Mouse (Mus musculus) hindbrain, embryonic 14.5 days (tissue): Measurements from ENCODE around the gene Add2. TPM values are rescaled to one million over a fixed set of nuclear protein-coding genes. Genes with fewer than 3 reads are reported as not detected.
"Not testable (repeated sequence)": the region's sequence is repeated elsewhere in the genome, so short reads cannot be mapped to it uniquely, and the experiment has no call there.

ENCODE experiments used
- ATAC-seq: fragments of 200-750 bp; cut with Nextera tagmentation; 2 replicates; pipeline ENCODE4 v1.8.0; 2017; ENCODE audit warnings: moderate number of reproducible peaks, mild to moderate bottlenecking, moderate TSS enrichment, moderate library complexity; ENCODE audit not compliant: low FRiP score
- DNase-seq: peaks from one replicate; pipeline ENCODE4 v3.0.0-alpha.2; 2015; ENCODE audit warnings: low spot score
- H3K27ac ChIP-seq: fragments of 300-500 bp; sonication (generic); 2 replicates; pipeline ENCODE4 v1.5.1; 2014; ENCODE audit warnings: mild to moderate bottlenecking, moderate library complexity
- H3K27me3 ChIP-seq: fragments of 300-500 bp; sonication (generic); 2 replicates; pipeline ENCODE4 v1.6.1; 2014; ENCODE audit warnings: mild to moderate bottlenecking, low read length, mixed read lengths; ENCODE audit not compliant: control insufficient read depth, insufficient read depth
- H3K36me3 ChIP-seq: fragments of 300-500 bp; sonication (generic); replicated peaks from 2 replicates; pipeline ENCODE4 v1.6.1; 2014; ENCODE audit not compliant: control insufficient read depth, insufficient read depth
- H3K4me1 ChIP-seq: fragments of 300-500 bp; sonication (generic); replicated peaks from 2 replicates; pipeline ENCODE4 v1.6.1; 2014; ENCODE audit warnings: antibody characterized with exemption, low read length, mixed read lengths; ENCODE audit not compliant: control insufficient read depth, insufficient read depth
- H3K4me2 ChIP-seq: fragments of 300-500 bp; sonication (generic); replicated peaks from 2 replicates; pipeline ENCODE4 v1.6.1; 2014; ENCODE audit warnings: mild to moderate bottlenecking, moderate library complexity
- H3K4me3 ChIP-seq: fragments of 300-500 bp; sonication (generic); replicated peaks from 2 replicates; pipeline ENCODE4 v1.5.1; 2014; ENCODE audit warnings: mild to moderate bottlenecking, low read length
- H3K9ac ChIP-seq: fragments of 300-500 bp; sonication (generic); 2 replicates; pipeline ENCODE4 v1.6.1; 2014
- H3K9me3 ChIP-seq: fragments of 300-500 bp; sonication (generic); 2 replicates; pipeline ENCODE4 v1.6.1; 2016; ENCODE audit warnings: low read length; ENCODE audit not compliant: control insufficient read depth
- WGBS: fragments of 180-500 bp; shearing (Covaris S2); extraction: QIAGEN DNeasy Blood & Tissue Kit; methylation state at CpG from one replicate; pipeline ENCODE4 v1.1.7; 2014; 5-methylcytosine and 5-hydroxymethylcytosine counted together
- polyA plus RNA-seq: library from polyadenylated mRNA; unstranded; fragments of >200 nt; fragmentation: Nextera tagmentation; extraction: Ambion mirVana; gene quantifications from 2 replicates; pipeline ENCODE4 v1.2.1, GENCODE M21; 2014

Add2 gene
- 102 and 111 TPM in 2 replicates for polyA plus RNA-seq

DNA sequence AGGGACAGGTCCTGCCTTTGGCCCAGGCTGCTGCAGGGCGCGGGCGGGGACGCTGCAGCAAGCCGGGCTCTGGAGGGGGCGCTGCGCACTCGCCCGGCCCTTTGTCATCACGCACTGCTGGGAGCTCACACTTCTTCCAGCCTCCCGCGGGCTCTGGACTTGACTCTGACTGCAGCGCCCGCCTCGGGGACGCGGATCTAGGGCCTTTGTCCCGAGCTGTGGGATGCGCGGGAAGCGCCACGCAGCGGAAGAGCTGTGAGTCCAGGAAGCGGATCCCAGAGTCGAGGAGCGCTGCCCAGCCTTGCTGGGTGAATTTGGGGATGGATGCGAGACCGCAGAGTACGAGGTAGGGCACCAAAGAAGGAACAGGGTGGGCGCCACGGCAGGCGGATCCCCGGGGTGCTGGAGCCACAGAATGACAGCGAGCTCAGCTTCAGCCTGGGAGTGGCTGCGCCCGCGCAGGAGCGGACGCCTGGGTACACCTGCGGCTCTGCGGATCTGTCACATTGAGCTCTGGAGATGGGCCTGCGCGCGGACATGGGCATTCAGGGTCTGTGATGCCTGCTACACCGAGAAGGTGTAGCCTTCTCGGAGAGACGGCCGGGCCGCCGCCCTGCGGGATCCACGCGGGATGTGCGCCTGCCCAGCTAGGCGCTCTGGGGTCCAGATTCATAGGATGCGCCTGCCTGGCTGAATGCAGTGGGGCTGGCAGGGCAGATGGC, at the start of gene Add2:
Gene Add2 (plus strand): TSS at position 81 of the 722 bp plus-strand sequence.
- no peaks in the 10 kb centered on the region; the same call in none of the 2 replicates for H3K36me3 ChIP-seq
- H3K27me3 ChIP-seq: no peaks in the 10 kb centered on the region
- H3K4me3 ChIP-seq: peak within 1 kb of the TSS; percentile 65
- DNase-seq (peak; percentile 73), ATAC-seq (peak; percentile 90)
- peaks cover 38% of the 10 kb centered on the region for H3K4me1 ChIP-seq
- WGBS: under 1% methylated on average over 54 of the region's 56 CpGs
- H3K27ac ChIP-seq: peak within 1 kb of the TSS; percentile 94
- H3K9ac ChIP-seq: peak within 1 kb of the TSS; percentile 94
- H3K4me2 ChIP-seq: peak within 1 kb of the TSS; percentile 75
- H3K9me3 ChIP-seq: no peaks in the 10 kb centered on the region

DNA sequence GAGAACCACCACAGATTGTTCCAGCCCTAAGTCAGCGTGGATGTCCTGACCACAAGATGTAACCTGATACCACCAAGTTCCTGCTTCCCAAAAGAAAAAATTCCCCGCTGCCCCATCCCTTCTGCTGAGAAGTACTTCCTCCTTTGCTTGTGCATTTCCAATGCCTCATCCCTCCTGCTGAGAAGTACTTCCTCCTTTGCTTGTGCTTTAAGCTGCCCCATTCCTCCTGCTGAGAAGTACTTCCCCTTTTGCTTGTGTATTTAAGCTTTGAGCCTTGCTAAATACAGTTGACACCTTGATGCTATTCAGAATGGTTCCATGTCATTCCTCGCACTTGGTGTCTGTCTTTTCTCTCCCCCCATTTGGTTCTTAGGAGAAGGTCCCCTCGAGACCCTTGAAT, 49.7 kb upstream of the Add2 start:
- 88% methylated on average over 4 of the region's 4 CpGs for WGBS
- H3K4me2 ChIP-seq, H3K4me3 ChIP-seq, H3K27ac ChIP-seq, H3K4me1 ChIP-seq, DNase-seq, H3K9ac ChIP-seq, H3K9me3 ChIP-seq, H3K27me3 ChIP-seq, ATAC-seq, H3K36me3 ChIP-seq: not testable (repeated sequence)

DNA sequence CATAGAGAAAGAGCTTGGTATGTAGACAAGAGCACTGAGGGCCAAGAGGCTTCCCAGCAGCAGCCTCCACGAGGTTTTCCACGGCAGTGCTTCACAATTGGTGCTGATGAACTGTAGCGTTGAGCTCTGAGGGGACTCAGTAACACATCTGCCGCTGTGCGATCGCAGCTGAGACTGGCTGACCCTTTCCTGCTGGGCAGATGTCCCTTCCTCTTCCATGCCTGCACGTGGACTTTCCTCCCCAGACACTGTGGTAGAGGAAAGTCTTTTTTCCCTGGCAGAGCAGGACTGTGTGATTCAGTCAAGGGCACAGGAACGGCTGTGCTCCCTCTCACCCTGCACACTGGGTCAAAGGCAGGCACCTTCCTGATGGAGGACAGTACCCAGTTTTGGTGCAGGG, 44.1 kb upstream of the Add2 start:
- Histone ChIP-seq H3K27ac (no peak overlapping the region), H3K9me3 (no peaks in the 10 kb centered on the region), H3K9ac (no peak overlapping the region), H3K27me3 (no peaks in the 10 kb centered on the region), H3K36me3 (no peaks in the 10 kb centered on the region), H3K4me1 (no peaks in the 10 kb centered on the region), H3K4me3 (no peak overlapping the region), H3K4me2 (no peak overlapping the region)
- 72% methylated on average over 8 of the region's 8 CpGs for WGBS
- no peak for DNase-seq
- no peak for ATAC-seq

DNA sequence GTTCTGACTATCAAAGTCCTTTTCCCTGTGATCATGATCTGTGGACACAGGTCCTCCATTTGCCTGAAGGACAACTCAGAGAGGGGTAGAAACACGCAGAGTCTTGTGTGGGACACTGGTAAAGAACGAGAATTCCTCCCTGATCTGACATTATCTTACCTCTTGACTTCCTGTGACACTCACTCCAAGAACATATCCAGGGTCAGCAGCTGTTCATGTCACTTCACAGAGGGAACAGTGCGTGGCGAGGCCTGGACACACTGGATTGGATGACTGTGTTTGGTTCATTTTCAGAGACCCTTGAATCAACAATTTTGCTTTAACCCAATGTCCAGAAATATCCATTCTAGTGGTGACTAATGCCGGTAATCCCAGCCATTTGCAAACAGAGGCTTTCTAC, 38.9 kb upstream of the Add2 start:
- H3K4me2 ChIP-seq, H3K9me3 ChIP-seq, H3K4me3 ChIP-seq, H3K4me1 ChIP-seq, H3K27me3 ChIP-seq, H3K36me3 ChIP-seq, DNase-seq, H3K9ac ChIP-seq, ATAC-seq, H3K27ac ChIP-seq: not testable (repeated sequence)
- WGBS: 92% methylated on average over 5 of the region's 5 CpGs

DNA sequence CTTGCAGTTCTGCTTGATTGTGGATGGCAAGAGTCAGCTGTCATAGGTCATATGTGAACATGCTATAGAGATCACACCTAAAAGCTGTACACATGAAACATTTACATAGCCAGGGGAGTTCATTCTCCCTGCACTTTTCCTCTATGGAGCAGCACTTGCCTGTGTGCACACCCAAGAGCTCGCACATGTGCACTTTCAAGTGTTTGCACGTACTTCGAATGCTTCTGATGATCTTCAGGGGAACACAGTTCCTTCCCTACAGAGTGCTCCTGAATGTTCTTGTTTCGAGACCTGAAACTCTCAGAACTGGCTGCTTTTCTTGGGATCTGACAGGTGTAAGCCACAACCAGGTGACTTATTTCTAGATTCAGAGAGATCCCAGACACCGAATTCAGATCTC, 37.7 kb upstream of the Add2 start:
- H3K4me1 ChIP-seq, H3K4me2 ChIP-seq, H3K9me3 ChIP-seq, DNase-seq, H3K27me3 ChIP-seq, H3K9ac ChIP-seq, H3K4me3 ChIP-seq, H3K36me3 ChIP-seq, ATAC-seq, H3K27ac ChIP-seq: not testable (repeated sequence)
- WGBS: 94% methylated on average over 5 of the region's 5 CpGs

DNA sequence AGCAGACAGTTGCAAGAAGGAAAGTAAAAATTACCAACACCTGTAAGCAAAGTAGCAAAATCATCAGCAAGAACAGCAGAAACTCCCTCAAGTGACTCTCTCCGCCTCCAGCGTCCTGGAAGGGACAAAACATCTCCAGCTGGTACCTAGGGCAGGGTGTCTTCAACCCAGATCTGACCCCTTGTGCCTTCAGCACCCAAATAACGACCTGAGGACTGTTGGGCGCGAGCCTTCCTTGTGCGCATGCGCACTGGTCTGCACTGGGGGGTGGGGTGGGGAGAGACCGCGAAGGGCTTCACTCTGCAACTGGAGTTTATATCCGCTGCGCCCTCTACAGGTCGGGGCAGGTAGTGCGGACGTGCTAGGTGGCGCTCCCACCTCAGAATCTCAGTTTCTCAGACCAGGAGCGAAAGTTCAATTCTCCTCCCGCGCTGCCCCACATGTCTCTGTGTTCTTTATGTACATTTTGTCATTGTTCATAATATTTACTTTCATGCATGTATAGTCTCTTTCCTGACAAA, 25.0 kb upstream of the Add2 start:
- Histone ChIP-seq H3K4me3 (no peak overlapping the region), H3K9me3 (0 out of 2 replicates have a peak, but pooled peaks cover 4% of the 10 kb centered on the region), H3K27ac (no peak overlapping the region), H3K4me2 (no peak overlapping the region), H3K36me3 (no peaks in the 10 kb centered on the region), H3K4me1 (no peaks in the 10 kb centered on the region), H3K27me3 (no peaks in the 10 kb centered on the region), H3K9ac (no peak overlapping the region)
- ATAC-seq (no peak), DNase-seq (no peak)
- 77% methylated on average over 18 of the region's 18 CpGs for WGBS

DNA sequence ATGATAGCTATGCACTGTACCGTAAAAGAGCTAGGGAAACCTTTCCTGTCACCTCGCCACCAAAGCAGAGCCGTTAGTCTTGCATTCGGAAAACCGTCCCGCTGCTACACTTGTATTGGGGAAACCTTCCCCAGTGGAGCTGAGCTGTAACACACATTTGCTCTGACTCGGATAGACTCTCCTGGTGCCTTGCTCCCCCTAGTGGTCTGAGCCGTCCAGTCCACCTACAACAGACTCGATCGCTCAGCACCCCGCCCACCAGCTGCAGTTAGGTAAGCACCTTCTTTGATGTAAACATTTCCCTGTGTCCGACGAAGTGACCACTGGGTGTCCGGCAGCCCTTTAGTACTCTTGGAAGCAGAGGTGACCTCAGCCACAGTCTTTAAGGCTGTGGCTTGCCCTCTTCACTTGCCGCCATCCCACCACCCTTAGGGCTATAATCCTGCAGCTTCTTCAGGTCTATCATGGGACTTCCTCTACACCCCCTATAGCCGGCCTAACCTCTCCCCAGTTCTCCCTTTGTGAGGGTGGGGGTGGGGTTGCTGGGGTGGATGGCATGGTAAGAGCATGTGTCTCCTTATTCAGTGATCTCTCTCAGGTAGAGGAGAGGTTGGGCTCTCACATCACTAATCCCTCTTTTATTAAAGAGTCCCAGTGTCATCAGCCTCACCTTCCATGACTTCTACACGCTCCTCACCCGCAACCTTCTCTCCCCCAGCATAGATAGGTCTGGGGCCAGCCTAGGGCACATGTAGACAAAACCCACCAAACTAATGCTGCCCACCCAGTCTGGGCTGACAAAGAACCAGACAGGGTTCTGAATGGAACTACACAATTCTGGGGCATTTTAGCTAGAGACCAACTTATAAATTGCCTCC, 24.0 kb upstream of the Add2 start:
- 16% methylated on average over 18 of the region's 18 CpGs for WGBS

DNA sequence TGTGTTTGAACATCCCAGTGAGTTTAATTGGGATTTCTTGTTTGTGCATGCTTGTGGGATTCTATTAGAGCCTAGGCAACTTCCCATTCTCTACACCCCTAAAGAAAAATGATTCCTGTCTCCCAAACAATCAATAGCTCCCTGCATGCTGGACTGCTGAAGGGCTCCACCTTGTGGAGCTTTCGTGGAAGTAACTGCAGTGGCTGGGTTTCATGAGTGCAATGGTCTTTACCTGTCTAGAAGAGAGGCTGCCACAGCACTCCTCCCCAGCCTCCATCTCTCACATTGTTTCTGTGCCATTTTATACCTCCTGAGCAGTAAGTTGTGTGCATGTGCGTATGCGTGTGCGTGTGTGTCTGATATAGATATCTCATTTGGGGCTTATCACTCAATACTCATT, 18.5 kb upstream of the Add2 start:
- Histone ChIP-seq H3K4me1 (no peaks in the 10 kb centered on the region), H3K9me3 (0 out of 2 replicates have a peak, but pooled peaks cover 4% of the 10 kb centered on the region), H3K9ac (no peak overlapping the region), H3K4me2 (no peak overlapping the region), H3K36me3 (no peaks in the 10 kb centered on the region), H3K4me3 (no peak overlapping the region), H3K27me3 (no peaks in the 10 kb centered on the region), H3K27ac (no peak overlapping the region)
- ATAC-seq (no peak; the same call in 1 of the 2 replicates), DNase-seq (peak; percentile 78)
- WGBS: 33% methylated on average over 4 of the region's 4 CpGs

More for the DNA sequence above, 24.0 kb upstream of the Add2 start:
- Histone ChIP-seq H3K27me3 (no peaks in the 10 kb centered on the region), H3K36me3 (no peaks in the 10 kb centered on the region), H3K4me3 (no peak overlapping the region), H3K9me3 (0 out of 2 replicates have a peak, but pooled peaks cover 4% of the 10 kb centered on the region), H3K4me2 (peak overlapping the region; percentile 45), H3K9ac (no peak overlapping the region), H3K4me1 (no peaks in the 10 kb centered on the region), H3K27ac (no peak overlapping the region)
- DNase-seq: peak; percentile 86
- ATAC-seq: peak; percentile 83

DNA sequence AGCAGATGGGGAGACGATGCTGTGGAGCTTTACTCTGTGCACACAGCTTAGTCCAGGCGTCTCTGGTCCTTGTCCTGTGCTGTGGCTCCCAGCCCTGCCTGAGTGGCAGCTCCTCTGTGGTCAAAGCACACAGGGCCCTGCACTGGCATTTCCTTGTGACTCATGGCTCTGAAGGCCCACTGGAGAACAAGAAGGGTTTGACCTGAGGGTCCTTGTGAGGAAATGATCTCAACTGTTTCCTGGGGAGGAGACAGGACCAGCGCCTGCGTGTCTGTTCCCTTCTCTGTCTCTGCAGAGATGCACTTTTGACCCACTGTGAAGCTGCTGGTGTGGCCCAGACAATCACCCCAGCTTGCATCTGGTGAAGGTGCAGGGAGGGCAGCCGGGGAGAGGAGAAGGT, 13.7 kb upstream of the Add2 start:
- H3K4me1 ChIP-seq, H3K36me3 ChIP-seq, ATAC-seq, H3K27me3 ChIP-seq, H3K4me2 ChIP-seq, DNase-seq, H3K4me3 ChIP-seq, H3K9ac ChIP-seq, H3K9me3 ChIP-seq, H3K27ac ChIP-seq: not testable (repeated sequence)
- WGBS: 88% methylated on average over 5 of the region's 5 CpGs
